Mouse (Mus musculus) stomach, embryonic 16.5 days (tissue): ENCODE results near the gene Tbca. TPM values are rescaled to one million over a fixed set of nuclear protein-coding genes. Genes with fewer than 3 reads are reported as not detected.

Experiments
- ATAC-seq: fragments of 200-750 bp; cut with Nextera tagmentation; 2 replicates; pipeline ENCODE4 v1.8.0; 2017; ENCODE audit warnings: moderate number of reproducible peaks, moderate TSS enrichment; ENCODE audit not compliant: insufficient read depth, low FRiP score
- H3K27ac ChIP-seq: fragments of 300-500 bp; sonication (generic); 2 replicates; pipeline ENCODE4 v1.5.1; 2014; ENCODE audit warnings: low read length
- H3K27me3 ChIP-seq: fragments of 300-500 bp; sonication (generic); 2 replicates; pipeline ENCODE4 v1.6.1; 2014; ENCODE audit warnings: low read length, control low read depth, mixed read lengths; ENCODE audit not compliant: control insufficient read depth, insufficient read depth
- H3K36me3 ChIP-seq: fragments of 300-500 bp; sonication (generic); 2 replicates; pipeline ENCODE4 v1.6.1; 2014; ENCODE audit warnings: low read length; ENCODE audit not compliant: control insufficient read depth, insufficient read depth
- H3K4me1 ChIP-seq: fragments of 300-500 bp; sonication (generic); 2 replicates; pipeline ENCODE4 v1.6.1; 2014; ENCODE audit warnings: low read length, control low read depth, mixed read lengths; ENCODE audit not compliant: control insufficient read depth, insufficient read depth
- H3K4me2 ChIP-seq: fragments of 300-500 bp; sonication (generic); 2 replicates; pipeline ENCODE4 v1.6.1; 2014; ENCODE audit warnings: low read depth, low read length, mixed read lengths
- H3K4me3 ChIP-seq: fragments of 300-500 bp; sonication (generic); replicated peaks from 2 replicates; pipeline ENCODE4 v1.5.1; 2014; ENCODE audit warnings: mild to moderate bottlenecking, low read length
- H3K9ac ChIP-seq: fragments of 300-500 bp; sonication (generic); 2 replicates; pipeline ENCODE4 v1.6.1; 2014; ENCODE audit warnings: low read length
- H3K9me3 ChIP-seq: fragments of 300-500 bp; sonication (generic); replicated peaks from 2 replicates; pipeline ENCODE4 v1.6.1; 2016; ENCODE audit warnings: low read length, control low read depth; ENCODE audit not compliant: control insufficient read depth
- WGBS: fragments of 180-500 bp; shearing (Covaris S2); extraction: QIAGEN DNeasy Blood & Tissue Kit; methylation state at CpG from one replicate; pipeline ENCODE4 v1.1.7; 2014; 5-methylcytosine and 5-hydroxymethylcytosine counted together
- polyA plus RNA-seq: library from polyadenylated mRNA; unstranded; fragments of >200 nt; fragmentation: Nextera tagmentation; extraction: Ambion mirVana; gene quantifications from 2 replicates; pipeline ENCODE4 v1.2.1, GENCODE M21; 2015

Gene Tbca
- polyA plus RNA-seq, 1 experiment from 2014 or later: 229 TPM

DNA sequence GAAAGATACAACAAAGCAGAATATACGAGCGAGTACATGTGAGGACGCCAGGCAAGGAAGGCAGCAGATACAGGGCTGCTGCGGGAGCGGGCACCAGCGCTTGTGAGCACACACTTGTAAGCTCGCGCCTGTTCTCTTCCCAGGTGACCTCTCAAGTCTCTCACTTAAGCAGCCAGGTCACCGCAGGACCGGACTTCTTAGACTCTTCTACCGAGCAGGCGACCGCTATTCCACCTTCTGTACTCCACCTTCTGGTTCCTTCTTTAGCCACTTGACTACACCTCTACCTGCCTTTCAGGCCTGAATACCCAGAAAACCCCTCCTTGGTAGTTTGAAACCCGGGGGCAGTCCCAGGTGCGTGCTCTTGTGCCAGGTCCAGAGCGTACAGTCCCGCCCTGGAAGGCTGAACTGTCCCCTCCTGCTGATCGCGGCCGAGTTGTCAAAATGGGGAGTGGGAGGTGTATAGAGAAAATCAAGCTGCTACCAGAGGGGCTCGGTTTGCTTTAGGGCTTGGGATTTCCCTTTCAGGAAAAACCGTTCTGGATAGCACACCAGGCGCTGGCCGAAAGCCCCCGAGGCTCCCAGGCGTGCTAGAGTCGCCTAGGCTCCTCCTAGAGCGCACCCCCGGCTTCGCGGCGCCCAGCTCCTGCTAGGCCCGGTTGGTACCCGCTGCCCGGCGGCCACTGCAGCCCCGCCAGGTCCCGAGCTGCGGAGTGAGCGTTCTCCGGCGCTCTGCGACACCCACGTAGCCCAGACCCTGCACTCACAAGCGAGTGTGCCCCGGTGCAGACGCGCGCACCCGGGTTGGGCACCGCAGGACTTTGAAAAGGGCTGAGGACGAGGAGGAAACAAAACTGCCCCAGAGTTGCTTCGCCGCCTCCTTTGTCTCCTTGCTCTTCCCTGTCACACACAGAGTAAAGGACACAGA, 84.7 kb downstream of the Tbca start:
- Histone ChIP-seq H3K4me3 (0 out of 2 replicates have a peak overlapping the region, but pooled peaks have one; percentile 6), H3K4me1 (peaks cover 6% of the 10 kb centered on the region; the same call in 1 of the 2 replicates), H3K27me3 (peaks cover 81% of the 10 kb centered on the region), H3K36me3 (no peaks in the 10 kb centered on the region), H3K9me3 (no peaks in the 10 kb centered on the region), H3K27ac (no peak overlapping the region), H3K9ac (no peak overlapping the region), H3K4me2 (no peak overlapping the region)
- no peak for ATAC-seq
- WGBS: under 1% methylated on average over 54 of the region's 54 CpGs

DNA sequence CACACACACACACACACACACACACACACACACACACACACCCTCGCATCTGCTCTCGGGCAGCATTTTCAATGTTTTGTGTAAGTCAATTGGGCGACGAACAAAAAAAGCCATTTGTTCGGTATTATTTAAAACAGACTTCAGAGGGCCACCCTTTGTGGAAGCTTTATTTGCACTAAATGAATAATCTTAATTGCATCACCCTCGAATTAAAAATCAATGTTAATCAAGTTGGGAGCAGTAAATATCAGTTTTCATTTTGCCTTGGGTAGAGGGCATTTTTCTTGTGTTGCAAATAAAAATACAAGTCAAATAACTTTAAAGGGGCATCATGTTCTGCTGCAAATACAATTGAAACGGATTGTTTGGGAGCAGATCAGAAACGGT, 85.3 kb downstream of the Tbca start:
- H3K4me2 ChIP-seq: no peak overlapping the region
- no peaks in the 10 kb centered on the region for H3K36me3 ChIP-seq
- no peaks in the 10 kb centered on the region for H3K9me3 ChIP-seq
- no peak overlapping the region for H3K4me3 ChIP-seq
- no peak overlapping the region for H3K27ac ChIP-seq
- no peak for ATAC-seq
- peaks cover 76% of the 10 kb centered on the region for H3K27me3 ChIP-seq
- H3K4me1 ChIP-seq: no peaks in the 10 kb centered on the region
- 3% methylated on average over 8 of the region's 8 CpGs for WGBS
- H3K9ac ChIP-seq: no peak overlapping the region

DNA sequence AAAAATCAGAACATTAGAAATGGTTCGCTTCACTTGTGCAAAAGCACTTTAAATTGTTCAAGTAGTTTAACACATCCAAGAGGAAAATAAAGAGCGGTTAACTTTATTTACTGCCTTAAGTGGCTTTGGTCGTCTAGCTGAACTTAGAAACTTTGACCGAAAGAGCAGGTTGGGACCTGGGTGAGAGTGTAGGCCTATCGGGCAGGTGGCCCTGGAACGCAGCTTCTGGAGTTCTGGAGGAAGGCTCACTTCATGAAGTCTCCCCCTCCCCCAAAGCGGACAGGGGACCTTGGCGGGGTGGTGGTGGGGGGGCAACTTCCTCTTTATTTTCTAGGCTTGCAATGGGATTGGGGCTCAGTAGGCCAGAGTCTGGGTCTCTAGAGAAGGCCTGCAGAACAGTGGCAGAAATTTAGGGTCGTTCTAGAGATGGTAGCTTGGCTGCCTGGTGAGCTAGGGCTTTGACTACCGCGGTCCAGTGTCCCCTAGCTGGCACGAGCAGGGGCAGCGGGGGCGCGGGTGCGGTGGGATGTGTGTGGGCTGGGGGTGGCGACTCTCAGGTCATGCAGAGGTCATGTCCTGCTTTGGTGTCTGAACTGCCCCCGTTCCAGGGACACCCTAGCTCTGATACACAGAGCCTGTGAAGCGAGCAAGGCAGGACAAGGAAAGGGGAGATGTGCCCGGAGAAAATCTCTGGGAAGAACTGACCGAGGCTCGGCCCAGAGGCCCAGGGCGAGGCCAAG, 86.1 kb downstream of the Tbca start:
- peaks cover 70% of the 10 kb centered on the region for H3K27me3 ChIP-seq
- H3K4me3 ChIP-seq: no peak overlapping the region
- no peak overlapping the region for H3K27ac ChIP-seq
- no peaks in the 10 kb centered on the region for H3K36me3 ChIP-seq
- no peaks in the 10 kb centered on the region for H3K9me3 ChIP-seq
- no peak for ATAC-seq
- WGBS: 3% methylated on average over 22 of the region's 23 CpGs
- no peaks in the 10 kb centered on the region for H3K4me1 ChIP-seq
- H3K4me2 ChIP-seq: no peak overlapping the region
- H3K9ac ChIP-seq: no peak overlapping the region

DNA sequence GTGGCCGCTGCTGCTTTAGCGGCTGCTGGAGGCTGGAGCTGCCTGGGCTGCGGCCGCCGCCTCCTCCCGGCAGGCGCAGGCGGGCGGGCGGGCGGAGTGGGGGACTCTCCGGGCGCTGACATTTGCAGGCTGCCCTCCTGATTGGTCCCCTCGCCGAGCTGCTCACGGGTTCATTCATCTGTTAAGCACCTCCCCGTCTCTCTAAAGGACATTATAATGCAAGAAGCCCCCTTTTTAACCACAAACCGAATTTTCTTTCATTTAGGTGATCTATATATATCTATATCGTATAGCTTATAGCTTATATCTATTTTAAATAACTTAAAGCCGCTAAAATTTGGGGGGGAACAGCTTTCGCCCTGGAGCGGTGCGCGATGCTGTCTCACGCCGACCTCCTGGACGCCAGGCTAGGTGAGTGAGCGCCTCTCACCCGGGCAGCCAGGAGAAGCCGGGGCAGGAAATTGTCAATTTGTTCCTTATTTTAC, 86.7 kb downstream of the Tbca start, which contains the start of gene Otp:
TSS of gene Otp (plus strand) at position 207 of the 485 bp plus-strand sequence.
- H3K9ac ChIP-seq: no peak within 1 kb of the TSS
- H3K27ac ChIP-seq: no peak within 1 kb of the TSS
- H3K4me3 ChIP-seq: no peak within 1 kb of the TSS
- H3K27me3 ChIP-seq: peaks cover 70% of the 10 kb centered on the region
- H3K36me3 ChIP-seq: no peaks in the 10 kb centered on the region
- no peaks in the 10 kb centered on the region for H3K9me3 ChIP-seq
- H3K4me2 ChIP-seq: no peak within 1 kb of the TSS
- no peak for ATAC-seq
- WGBS: 1% methylated on average over 30 of the region's 30 CpGs
- H3K4me1 ChIP-seq: no peaks in the 10 kb centered on the region

GRCm38 (mm10) chr13:94876286-94877210, 87.8 kb downstream of the Tbca start:
- no peaks in the 10 kb centered on the region for H3K9me3 ChIP-seq
- 3% methylated on average over 30 of the region's 30 CpGs for WGBS
- no peak overlapping the region for H3K9ac ChIP-seq
- no peaks in the 10 kb centered on the region for H3K36me3 ChIP-seq
- no peak overlapping the region for H3K4me3 ChIP-seq
- ATAC-seq: no peak
- no peak overlapping the region for H3K4me2 ChIP-seq
- peaks cover 73% of the 10 kb centered on the region for H3K27me3 ChIP-seq
- no peak overlapping the region for H3K27ac ChIP-seq
- no peaks in the 10 kb centered on the region for H3K4me1 ChIP-seq

DNA sequence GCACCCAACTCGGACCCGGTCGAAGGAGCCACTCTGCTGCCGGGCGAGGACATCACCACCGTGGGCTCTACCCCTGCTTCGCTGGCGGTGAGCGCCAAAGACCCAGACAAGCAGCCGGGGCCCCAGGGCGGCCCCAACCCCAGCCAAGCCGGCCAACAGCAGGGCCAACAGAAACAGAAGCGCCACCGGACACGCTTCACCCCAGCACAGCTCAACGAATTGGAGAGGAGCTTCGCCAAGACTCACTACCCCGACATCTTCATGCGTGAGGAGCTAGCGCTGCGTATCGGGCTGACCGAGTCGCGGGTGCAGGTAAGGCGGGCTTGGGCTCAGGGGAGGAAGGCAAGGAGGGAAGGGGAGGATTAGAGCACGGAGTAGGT, 88.5 kb downstream of the Tbca start:
- Histone ChIP-seq H3K4me2 (no peak overlapping the region), H3K36me3 (no peaks in the 10 kb centered on the region), H3K9me3 (no peaks in the 10 kb centered on the region), H3K4me1 (no peaks in the 10 kb centered on the region), H3K4me3 (no peak overlapping the region), H3K27me3 (peaks cover 70% of the 10 kb centered on the region), H3K9ac (no peak overlapping the region), H3K27ac (no peak overlapping the region)
- no peak for ATAC-seq
- WGBS: 1% methylated on average over 27 of the region's 27 CpGs

- Histone ChIP-seq H3K4me3 (no peak overlapping the region), H3K4me2 (no peak overlapping the region), H3K9me3 (no peaks in the 10 kb centered on the region), H3K9ac (no peak overlapping the region), H3K27ac (no peak overlapping the region), H3K27me3 (peaks cover 70% of the 10 kb centered on the region), H3K4me1 (peaks cover 5% of the 10 kb centered on the region), H3K36me3 (no peaks in the 10 kb centered on the region)
- no peak for ATAC-seq
- WGBS: 14% methylated on average over 10 of the region's 10 CpGs
Measured at GRCm38 (mm10) chr13:94877991-94878745, 89.5 kb downstream of the Tbca start.

GRCm38 (mm10) chr13:94881201-94881600, 92.5 kb downstream of the Tbca start:
- no peak overlapping the region for H3K9ac ChIP-seq
- WGBS: 3% methylated on average over 3 of the region's 3 CpGs
- no peak overlapping the region for H3K4me2 ChIP-seq
- H3K4me3 ChIP-seq: no peak overlapping the region
- H3K36me3 ChIP-seq: no peaks in the 10 kb centered on the region
- H3K27me3 ChIP-seq: peaks cover 79% of the 10 kb centered on the region
- no peak overlapping the region for H3K27ac ChIP-seq
- ATAC-seq: no peak
- H3K4me1 ChIP-seq: peaks cover 17% of the 10 kb centered on the region
- no peaks in the 10 kb centered on the region for H3K9me3 ChIP-seq
